Mouse (Mus musculus) brown adipose tissue, adult 24 weeks (tissue): ENCODE measurements around the gene Prdm1. TPM values are rescaled to one million over a fixed set of nuclear protein-coding genes. Genes with fewer than 3 reads are reported as not detected.
A peak's percentile ranks its signal among the peaks of the same experiment; 100 is the strongest.

ENCODE experiments used
- H3K27ac ChIP-seq: fragments of 200-500 bp; replicated peaks from 2 replicates; pipeline ENCODE4 v1.5.1; 2012; ENCODE audit warnings: low read depth, mild to moderate bottlenecking, low read length
- H3K4me1 ChIP-seq: fragments of 200-500 bp; 2 replicates; pipeline ENCODE4 v1.6.1; 2012; ENCODE audit warnings: low read length, mixed read lengths; ENCODE audit not compliant: control insufficient read depth, insufficient read depth, insufficient read length
- H3K4me3 ChIP-seq: fragments of 200-500 bp; 2 replicates; pipeline ENCODE4 v1.5.1; 2012; ENCODE audit warnings: low read depth, mild to moderate bottlenecking, low read length, moderate library complexity; ENCODE audit not compliant: insufficient read depth
- polyA plus RNA-seq: library from polyadenylated mRNA; stranded (reverse); fragments of >200 nt; gene quantifications from 2 replicates; pipeline ENCODE4 v1.2.4, GENCODE M21; 2012; ENCODE audit not compliant: missing spikeins, insufficient read depth, insufficient read length

Prdm1 gene
- polyA plus RNA-seq, 1 experiment = not detected

DNA sequence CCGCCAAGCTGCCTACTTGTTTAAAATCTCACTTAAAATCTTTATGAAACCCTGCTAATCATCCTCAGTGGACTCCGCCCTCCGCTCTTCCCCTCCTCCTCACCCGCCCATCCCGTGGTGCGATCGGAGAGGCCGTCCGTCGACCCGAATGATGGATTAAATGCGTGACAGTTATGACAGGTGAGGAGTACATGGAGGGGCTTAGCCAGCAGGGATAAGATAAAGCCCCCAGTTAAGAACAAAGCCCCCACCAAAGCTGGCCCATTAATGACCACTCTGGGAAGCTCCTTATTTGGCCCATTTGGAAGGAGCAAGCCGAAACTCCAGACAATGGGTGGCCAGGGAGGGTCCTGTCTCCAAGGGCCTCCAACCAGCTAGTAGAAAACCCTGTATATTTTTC, 51.8 kb downstream of the Prdm1 start:
- Histone ChIP-seq H3K4me3 (no peak overlapping the region), H3K27ac (no peak overlapping the region), H3K4me1 (no peaks in the 10 kb centered on the region)

DNA sequence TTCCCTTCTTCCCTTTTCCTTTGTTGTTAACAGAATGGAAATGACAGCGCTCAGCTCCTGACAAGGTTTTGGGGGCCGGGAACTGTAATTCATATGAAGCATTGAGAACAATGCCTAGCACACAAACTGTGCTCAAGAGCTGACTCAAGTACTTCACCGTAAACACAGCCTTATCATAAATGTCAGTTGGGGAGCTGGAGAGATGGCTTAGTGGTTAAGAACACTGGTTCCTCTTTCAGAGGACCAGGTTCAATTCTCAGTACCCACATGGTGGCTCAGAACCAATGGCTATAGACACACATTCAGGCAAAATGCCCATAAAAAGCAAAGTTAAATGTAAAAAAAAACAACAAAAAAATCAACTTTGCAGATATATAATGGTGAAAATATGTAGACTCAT, 52.9 kb downstream of the Prdm1 start:
- Histone ChIP-seq H3K4me1 (no peaks in the 10 kb centered on the region; the same call in 1 of the 2 replicates), H3K4me3 (no peak overlapping the region), H3K27ac (no peak overlapping the region)

DNA sequence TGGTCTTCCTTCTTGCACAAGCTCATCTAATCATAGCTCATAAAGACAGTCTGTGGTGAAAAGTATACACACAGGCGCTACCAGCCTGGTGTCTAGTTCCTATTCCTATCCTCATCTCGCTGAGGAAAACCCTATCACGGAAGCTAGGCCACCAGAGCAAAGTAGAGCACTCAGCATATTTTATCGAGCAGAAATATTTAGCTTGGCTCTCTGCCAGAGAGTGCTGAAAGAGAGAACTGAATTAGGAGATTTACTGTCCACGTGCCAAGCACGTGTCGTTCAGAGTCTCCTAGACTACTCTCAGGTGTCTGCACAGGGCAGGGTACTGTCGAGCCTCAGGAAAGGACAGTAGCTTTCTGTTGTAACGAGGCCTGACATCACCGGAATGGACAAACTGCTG, 54.0 kb downstream of the Prdm1 start:
- H3K27ac ChIP-seq = no peak overlapping the region
- no peaks in the 10 kb centered on the region; the same call in 1 of the 2 replicates for H3K4me1 ChIP-seq
- no peak overlapping the region for H3K4me3 ChIP-seq

DNA sequence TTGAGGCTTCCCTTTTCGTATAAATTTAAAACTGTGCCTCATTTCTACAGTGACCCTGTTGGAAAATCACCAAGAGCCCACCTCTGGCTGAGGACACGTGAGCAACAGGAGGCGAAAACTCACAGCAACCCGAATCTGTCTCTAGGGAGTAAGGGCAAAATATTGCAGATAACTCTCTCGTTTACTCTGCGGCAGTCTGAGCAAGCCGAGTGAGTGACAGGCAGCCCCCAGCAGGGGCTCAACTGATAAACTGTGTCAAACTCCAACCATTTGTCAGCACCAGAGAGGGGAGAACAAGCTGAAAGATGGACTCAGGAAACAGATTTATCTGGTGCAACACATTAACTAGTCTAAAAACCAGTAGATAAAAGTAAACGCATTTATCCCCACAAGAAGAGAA, 62.7 kb downstream of the Prdm1 start:
- no peak overlapping the region for H3K27ac ChIP-seq
- peak overlapping the region; percentile 52 for H3K4me3 ChIP-seq
- no peaks in the 10 kb centered on the region; the same call in 1 of the 2 replicates for H3K4me1 ChIP-seq

DNA sequence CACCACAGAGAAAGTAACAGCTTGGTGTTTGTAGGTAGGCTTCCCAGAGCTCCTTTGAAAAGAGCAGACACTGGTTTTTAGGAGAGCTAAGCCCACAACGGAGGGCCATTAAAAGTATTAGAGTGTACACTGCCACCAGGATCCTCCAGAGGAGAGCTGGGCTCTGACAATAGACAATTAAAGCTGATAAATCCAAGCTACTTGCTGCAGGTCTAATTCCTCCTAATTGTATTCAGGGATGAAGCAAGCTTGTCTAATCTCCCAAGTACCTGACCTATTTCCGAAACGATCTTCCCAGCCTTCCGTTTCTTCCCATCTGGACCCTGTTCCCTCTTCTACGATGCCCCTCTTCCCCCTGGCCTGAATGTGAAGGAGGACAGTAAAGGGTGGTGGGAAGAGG, 63.7 kb downstream of the Prdm1 start:
- Histone ChIP-seq H3K27ac (no peak overlapping the region), H3K4me1 (no peaks in the 10 kb centered on the region), H3K4me3 (no peak overlapping the region)

DNA sequence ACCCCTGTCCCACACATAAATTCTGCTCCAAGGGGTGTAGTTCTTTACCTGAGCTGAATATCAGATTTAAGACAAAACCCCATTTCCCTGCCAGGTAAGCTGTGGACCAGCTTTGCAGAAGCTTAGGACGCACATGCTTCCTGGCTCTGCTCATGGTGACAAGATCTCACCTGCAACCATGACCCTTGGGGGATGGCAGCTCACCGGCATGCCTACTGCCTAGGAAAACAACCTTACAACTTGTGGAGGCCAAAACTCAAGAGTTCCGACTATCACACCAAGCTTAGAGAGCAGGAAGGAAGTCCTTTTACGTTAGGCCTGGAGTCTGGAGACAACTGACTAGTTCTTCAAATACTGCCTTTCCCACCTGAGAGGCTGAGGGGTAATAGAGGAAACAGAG, 64.4 kb downstream of the Prdm1 start:
- Histone ChIP-seq H3K4me3 (no peak overlapping the region), H3K4me1 (peaks cover 2% of the 10 kb centered on the region; the same call in 1 of the 2 replicates), H3K27ac (no peak overlapping the region)

DNA sequence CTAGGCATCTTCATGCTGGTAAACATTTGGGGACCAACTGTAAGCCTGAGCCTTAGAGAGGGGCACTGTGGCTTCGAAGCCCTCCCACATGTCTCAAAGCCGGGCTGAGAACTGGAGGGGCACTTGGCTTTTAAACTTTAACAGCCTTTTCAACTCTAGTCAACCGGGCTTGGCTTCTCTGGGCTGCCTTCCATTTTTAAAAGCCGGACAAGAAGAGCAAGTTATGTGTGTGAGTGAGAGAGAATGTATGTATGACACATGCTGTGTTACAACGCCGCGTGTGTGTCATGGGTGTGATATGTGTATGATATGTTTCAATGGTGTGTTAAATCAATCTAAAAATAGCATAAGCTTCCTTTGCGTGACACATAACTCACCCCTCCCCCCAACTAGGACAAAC, 66.0 kb downstream of the Prdm1 start:
- no peak overlapping the region for H3K27ac ChIP-seq
- no peak overlapping the region for H3K4me3 ChIP-seq
- H3K4me1 ChIP-seq = peaks cover 2% of the 10 kb centered on the region; the same call in 1 of the 2 replicates

DNA sequence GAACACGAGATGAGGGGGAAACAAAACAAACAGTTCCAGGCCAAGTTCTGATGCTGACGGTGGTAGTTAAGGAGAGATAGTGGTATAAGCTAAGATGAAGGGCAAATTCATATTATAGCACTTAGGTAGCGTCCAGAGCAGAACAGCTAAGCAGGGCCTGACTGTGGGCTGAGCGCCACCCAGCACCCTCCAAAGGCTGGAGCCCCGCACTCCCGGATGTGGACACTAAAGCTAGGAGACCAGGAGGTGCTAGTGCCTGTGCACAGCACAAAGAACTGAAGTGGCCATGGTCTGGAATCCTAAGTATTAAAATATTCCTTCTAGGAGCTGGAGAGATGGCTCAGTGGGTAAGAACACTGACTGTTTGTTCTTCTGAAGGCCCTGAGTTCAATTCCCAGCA, 67.2 kb downstream of the Prdm1 start:
- Histone ChIP-seq H3K27ac (no peak overlapping the region), H3K4me3 (no peak overlapping the region), H3K4me1 (peaks cover 2% of the 10 kb centered on the region; the same call in 1 of the 2 replicates)

DNA sequence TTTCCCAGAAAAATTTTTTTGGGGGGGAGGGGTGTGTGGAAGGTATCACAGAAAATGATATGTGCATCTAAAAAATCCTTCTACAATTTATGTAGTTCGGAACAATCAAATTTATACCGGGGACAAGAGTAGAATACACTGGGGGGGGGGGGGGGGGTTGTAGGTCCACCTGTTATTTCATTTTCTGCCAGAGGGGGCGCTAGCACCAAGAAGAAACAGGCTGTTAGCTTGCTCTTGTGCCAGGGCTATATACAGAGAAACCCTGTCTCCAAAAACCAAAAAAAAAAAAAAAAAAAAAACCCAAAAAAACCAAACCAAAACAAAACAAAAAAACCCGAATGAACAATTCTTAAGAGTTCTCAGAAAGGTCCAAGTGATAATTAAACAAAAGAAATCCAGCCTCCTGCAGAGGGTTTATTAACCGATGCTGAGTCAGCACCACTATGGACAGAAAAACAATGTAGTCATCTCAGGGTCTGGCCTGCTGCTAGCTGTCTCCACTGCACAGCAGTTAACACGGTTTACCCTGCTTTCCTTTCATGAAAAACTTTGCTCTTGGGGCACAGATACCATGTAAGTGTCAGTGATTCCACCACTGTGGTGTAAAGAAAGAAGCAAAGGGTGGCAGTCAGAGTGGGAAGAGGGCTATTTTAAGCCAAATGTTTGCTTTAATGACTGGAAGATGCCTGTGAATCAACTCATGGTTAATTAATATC, 68.0 kb downstream of the Prdm1 start:
- no peak overlapping the region for H3K4me3 ChIP-seq
- no peak overlapping the region for H3K27ac ChIP-seq
- H3K4me1 ChIP-seq = peaks cover 2% of the 10 kb centered on the region; the same call in 1 of the 2 replicates

DNA sequence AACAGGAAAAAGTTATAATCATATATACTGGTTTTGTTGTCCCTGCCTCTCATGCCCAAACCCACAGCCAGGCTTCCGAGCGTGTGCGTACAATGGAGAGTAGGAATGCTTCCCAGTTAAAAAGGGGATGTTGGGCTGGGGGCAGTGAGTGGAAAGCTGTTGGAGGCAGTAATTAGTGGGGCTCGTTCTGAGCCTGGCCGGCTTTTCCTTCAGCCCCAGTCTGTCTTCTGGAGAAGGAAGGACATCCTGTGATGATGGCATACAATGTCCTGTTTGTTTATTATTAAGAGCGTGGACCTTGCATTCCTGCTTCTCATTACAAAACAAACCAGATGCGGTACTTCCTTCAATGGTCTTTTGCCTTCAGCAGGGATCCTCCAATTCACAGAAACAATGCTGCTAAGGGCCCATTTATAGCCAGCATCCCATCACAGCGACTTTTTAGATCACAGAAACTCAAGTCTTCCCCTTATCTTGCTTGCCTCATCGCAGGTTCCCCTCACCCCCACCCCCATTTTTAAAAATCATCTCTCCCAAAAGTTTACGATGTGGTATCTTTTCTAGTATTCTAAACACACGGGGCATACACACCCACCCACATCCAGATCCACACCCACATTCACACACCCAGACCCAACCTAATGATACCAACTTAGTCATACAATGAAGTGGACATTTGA, 68.8 kb downstream of the Prdm1 start:
- Histone ChIP-seq H3K4me1 (peaks cover 2% of the 10 kb centered on the region; the same call in 1 of the 2 replicates), H3K27ac (peak overlapping the region; percentile 43; the same call in 1 of the 2 replicates), H3K4me3 (peak overlapping the region; percentile 69)

DNA sequence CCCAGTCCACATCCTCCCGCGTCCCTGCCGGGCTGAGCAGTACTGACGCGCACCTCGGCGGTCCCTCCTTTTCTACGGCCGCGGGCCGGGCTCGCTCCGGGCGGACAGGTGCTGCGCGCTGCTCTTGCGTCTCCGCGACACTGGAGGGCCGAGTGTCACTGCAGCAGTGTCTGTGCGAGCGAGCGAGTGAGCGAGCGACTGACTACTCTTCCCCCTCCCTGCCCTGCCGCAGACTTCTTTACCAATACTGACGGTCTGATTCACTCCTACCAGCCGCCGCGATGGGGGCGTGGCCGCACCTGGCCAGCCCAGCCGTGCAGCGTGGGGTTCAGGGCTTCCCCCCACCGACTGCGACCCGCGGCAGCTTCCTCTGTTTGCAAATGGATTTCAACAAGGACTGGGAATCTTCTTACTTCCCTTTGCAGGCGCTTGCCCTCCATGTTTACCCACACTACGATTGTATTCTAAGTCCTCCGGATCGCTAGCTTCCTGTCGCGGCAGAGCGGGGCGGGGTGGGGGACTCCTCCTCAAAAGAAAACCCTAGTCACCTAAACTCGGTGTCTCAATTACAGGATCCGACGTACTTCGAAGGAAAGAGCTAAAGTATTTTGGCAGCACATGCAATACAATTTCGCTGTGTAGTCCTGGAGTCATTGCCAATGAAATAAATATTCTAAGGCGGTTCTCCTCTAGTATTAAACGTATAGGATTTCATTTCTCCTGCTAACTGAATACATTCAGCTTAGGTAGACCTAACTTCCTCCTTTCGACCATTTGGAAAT, 69.6 kb downstream of the Prdm1 start:
- Histone ChIP-seq H3K4me3 (peak overlapping the region; percentile 69), H3K27ac (peak overlapping the region; percentile 43), H3K4me1 (peaks cover 2% of the 10 kb centered on the region; the same call in 1 of the 2 replicates)

DNA sequence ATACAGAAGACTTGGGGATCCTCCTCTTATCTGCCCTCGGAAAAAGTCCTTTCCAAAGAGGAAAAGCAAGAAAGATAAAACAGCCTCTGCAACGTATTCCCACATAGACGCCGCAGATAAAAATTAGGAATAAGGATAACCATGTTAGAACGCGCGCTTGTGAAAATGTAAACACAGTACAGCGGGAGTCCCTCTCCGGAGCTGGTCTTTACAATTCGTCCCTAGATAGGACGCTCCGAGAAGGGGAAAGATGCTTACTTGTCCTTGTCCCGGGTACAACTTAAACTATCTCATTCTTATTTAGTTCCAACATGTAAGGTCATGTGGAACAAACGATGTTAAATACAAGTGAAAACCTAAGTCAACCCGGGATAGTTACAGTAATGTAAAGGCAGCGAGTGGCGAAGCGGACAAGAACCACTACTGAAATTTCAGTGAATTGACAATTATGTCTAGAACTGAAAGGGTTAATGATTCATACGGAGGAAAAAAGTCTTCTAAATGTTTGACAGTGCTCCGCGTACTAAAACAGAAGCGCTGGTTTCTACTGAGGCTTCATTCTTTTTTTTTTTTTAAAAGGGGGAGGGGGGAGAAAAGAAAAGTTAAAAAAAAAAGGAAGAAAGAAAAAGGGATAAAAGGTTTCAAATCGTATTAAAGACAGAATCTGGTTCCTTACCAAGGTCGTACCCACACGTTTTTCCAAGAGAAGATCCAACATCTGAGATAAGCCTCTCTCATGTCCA, 70.3 kb downstream of the Prdm1 start:
- H3K4me1 ChIP-seq = peaks cover 2% of the 10 kb centered on the region; the same call in 1 of the 2 replicates
- peak overlapping the region; percentile 69 for H3K4me3 ChIP-seq
- H3K27ac ChIP-seq = peak overlapping the region; percentile 27

DNA sequence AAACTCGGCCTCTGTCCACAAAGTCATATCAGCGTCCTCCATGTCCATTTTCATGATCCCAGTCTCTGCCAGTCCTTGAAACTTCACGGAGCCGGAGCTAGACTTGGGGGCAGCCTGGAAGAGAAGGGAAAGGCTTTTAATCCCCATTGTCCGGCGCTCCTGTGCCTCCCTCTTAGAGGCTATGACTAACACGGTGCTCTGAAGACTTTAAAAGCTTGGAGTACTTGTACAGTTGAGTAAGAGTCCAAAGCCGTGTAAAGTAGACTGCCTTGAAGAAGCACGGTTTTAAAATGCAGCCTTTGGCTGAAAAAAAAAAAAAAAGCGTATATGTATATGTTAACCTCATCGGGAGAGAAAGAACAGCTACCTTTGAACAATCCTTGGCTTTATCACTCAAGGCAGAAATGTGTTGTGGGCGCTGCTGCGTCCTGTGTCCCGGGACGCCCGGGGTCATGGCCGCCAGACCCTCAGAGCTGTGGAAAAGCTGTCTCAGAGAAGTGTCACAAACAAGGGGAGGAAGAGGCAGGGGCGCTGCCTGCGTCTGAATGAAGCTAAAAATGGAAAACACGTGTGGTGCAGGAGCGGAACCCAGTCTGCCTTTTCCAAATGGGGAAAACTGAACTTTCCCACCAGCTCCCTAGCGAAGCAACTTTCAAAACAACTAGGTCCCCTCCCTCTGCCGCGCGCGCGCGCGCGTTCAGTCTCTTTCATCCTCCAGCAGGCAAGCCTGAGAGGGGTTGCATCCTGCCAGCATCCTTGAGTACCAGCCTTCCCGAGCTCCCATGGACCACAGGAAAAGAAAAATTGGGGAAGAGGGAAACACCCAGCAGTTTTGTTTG, 71.3 kb downstream of the Prdm1 start:
- H3K4me3 ChIP-seq = peak overlapping the region; percentile 69
- peaks cover 2% of the 10 kb centered on the region; the same call in 1 of the 2 replicates for H3K4me1 ChIP-seq
- H3K27ac ChIP-seq = peak overlapping the region; percentile 35

DNA sequence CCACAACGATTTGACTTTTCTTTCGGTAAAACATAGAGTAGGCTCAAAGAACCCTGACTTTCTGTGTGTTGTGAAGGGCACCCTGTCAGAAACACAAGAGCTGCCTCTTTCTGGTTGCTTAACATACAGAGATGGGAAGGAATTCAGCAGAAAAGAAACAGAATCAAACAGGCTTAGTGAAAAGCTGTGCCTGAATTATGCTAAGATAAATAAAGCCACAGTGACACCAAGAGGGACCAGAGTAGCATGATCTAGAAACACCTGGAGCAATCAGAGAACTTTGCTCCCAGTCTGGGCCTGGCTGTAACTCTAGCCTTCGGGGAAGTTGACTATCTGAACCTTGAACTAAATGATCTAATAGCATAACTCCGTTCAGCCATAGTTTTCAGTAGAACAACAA, 73.5 kb downstream of the Prdm1 start:
- H3K4me3 ChIP-seq = no peak overlapping the region
- 0 out of 2 replicates have a peak overlapping the region, but pooled peaks have one; percentile 7 for H3K27ac ChIP-seq
- H3K4me1 ChIP-seq = peaks cover 5% of the 10 kb centered on the region; the same call in 1 of the 2 replicates
